Mouse (Mus musculus): ENCODE results near the gene Arhgap32.

The Arhgap32 gene

DNA sequence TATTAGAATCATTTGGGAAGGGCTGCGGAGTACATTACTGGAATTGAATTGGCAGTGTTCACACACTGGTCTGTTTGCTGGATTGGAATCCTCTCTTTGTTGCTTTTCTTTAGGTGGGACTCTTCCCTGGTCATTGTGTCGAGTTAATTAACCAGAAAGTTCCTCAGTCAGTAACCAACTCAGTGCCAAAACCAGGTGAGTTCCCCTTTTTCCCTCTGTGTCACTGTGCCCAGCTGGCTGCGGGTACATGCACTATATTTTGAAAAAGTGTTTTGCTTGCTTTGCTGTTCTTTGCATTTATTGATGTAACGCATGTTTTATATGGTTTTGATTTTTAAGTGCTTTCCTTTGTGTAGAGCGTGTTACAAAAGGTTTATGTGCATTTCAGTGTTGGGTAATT, 92.1 kb downstream of the Arhgap32 start:
- DNase-seq: no peak

GRCm38 (mm10) chr9:32216820-32217567, 101.1 kb downstream of the Arhgap32 start:
- no peak for DNase-seq

GRCm38 (mm10) chr9:32219400-32219799, 103.5 kb downstream of the Arhgap32 start:
- no peak for DNase-seq

DNA sequence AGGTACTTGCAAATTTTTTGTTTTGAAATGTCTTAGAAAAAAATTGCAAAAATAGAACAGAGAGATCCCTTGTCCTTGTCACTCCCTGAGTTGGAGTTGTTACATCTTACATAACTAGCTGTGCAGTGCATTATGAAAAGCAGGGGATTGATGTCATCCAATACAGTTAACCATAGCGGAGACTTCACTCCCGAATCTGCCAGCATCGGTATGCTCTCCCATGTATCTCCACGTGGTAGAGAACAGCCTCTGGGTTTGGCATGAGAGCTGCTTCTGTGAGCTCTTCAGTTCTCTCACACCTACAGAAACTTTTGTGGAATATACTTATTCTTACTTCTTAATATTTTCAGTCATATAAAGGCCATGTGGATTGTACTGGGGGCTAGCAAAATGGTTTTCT, 106.2 kb downstream of the Arhgap32 start:
- no peak for DNase-seq

DNA sequence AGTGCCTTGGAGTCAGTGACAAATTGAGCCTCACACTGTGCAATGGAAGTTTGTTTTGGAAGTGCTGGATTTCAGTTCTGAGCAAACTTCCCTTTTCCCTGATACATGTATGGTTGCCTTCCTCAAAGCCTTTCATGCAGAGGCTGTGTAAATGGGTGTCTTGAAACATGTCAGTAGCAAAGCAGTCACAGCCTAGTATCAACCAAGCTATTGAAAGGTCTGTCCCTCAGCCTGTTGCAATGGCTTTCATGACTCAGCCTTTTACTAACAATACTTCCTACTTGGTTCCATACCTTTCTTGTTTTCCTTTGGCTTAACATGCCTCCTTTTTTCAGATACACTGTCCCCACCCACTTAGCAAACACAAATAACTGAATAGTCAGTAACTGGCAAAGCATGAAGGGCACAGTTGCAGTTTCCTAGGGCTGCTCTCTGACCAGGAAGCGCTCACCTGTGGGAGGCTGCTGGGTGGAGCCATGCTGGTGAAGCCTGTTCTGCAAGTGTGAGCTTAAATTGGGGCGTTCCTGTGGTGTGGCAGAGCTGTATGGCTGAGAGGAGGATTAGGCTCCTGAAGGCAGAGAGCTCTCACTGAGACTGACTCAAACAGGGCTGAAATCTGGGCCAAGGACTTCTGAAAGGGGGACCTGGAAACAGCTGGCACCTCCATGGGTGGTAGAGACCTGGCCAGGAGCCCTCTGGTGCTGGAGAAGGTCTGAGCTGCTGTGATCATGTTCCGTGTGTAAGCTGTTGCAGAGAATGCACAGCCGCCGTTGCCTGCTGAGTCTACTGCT, 108.0 kb downstream of the Arhgap32 start:
- no peak for DNase-seq

- no peak for DNase-seq
Observed at GRCm38 (mm10) chr9:32224937-32225336, 109.0 kb downstream of the Arhgap32 start.

- no peak for DNase-seq
Observed at GRCm38 (mm10) chr9:32225584-32225983, 109.6 kb downstream of the Arhgap32 start.

DNA sequence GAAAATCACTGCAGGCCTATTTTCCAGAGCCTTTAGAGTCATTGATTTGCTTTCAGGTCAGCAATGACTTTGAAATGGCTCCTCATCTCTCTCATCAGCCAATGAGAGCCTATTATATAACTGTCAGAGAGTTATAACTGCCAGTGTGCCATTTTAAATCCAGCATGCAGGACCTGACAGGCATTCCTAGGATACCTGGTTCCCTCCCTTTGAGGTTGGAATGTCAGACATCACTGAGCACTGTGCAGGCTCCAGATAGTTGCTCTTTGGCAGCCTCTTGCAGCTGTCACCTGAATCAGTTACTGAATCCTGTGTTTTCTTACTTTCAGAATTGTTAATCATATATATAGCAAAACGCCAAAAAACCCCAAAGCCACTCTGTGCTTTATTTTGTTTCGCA, 111.1 kb downstream of the Arhgap32 start:
- DNase-seq: no peak

DNA sequence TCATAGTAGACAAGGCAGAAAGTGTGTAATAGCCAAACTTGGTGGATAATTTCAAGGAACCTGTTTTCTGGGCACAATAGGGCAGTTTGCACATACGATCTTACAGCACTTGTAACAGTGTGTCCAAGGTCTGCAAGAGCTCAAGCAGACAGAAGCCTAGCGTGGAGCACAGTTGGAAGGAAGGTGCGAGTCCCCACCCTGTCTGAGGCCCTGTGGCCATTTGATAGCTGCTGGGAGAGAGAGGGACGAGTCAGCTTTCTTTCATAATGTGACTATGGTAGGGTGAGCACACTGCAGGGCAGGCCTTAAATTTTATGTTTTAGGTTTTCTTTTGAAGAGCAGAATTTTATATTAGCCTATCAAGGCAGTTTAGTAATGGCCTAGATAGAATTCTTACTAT, 117.7 kb downstream of the Arhgap32 start:
- no peak for DNase-seq

DNA sequence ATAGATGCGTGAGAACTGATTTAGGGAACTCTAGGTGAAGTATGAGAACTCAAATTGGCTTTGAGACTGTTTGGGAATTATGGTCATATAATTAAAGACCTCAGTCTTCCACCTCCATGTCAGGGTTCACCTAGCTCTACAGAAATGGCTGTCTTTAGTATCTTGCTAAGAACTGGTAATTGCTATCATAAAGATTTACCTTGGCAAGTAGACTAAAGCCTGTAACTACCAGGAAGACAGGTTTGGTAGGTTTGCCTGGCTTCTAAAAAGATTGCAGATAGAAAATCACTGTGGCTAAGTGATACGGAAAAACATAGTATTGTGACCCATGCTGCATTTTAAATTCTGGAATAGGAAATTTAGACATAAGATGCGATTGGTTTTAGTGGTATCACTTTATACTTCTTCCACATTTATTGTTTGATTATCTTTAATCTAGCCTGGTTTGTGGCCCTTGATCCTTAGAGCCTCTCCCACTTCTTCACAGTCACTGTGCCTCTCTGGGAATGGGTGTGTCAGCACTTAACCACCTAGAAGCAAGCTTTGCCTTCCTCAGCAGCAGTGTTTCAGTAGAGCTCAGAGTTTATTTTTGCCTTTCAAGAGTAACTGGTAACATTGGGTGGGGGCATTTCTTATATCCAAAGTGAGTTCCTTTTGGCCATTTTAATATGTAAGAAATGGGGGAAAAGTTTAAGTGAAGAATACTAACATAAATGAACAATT, 119.0 kb downstream of the Arhgap32 start:
- DNase-seq: no peak

DNA sequence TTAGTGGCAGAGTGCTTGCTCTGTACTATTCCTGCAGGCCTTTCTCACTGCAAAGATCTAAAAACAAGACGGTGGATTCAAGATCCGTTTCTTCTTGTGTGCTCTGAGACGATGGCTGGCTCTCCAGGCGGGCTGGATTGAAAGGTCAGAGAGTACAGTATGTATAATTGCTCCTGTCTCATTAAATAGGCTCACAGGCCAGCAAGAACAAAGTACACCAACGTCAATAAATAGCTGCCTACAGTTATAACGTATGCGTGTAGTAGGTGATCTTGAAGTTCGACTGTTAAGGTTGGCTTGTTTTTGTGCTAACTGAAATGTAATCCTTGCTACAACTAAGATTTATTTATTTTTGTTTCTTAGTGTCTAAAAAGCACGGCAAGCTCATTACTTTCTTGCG, 123.0 kb downstream of the Arhgap32 start:
- DNase-seq: no peak

GRCm38 (mm10) chr9:32239427-32239826, 123.5 kb downstream of the Arhgap32 start:
- DNase-seq: no peak

DNA sequence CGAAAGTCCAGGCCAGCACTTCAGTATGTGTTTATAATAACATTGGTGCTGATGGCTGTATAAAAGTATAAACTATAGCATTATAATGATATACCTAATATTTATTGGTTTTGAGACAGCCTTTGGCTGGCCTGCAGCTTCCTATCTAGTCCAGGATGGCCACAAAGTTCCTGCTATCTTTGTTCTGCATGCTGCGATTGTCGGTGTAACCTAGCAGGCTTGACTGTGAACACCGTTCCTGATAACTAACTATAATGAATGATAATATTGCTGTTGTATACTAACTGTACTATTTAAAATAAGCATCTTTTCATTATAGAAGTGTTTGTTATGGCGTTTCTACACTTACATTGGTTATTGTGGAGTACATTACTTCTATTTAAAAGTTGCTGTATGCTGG, 124.5 kb downstream of the Arhgap32 start:
- no peak for DNase-seq

- no peak for DNase-seq
Observed at GRCm38 (mm10) chr9:32241637-32242199, 125.8 kb downstream of the Arhgap32 start.

DNA sequence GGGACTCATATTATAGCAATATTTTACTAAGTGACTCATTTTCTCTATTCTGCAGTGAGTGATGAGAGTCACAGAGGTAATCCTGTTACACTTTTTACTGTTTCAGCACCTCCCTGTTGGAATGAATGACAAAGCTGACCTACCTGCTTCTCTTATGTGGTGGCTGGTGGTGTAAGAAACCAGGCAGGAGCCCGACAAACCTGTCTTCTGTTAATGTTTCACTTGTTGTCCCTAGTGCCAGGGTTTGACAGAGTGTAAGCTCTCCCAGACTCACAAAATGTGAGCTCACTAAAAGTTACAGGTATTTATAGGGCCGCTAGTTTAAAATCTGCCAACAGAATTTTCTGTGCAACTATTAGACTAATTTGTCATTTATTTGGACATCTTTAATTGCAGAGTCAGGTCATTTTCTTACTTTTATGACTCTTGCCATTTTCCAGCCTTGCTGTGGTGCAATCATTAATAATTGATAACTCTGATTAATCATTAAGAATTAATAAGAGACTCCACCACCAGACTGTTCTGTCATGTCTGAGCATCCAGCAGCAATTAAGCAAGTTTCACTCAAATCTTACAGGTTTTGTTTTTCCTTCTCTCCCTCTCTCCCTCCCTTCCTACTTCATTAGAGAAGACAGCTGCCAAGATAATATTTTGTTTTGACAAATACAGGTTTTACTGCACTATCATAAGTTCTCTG, 127.1 kb downstream of the Arhgap32 start:
- no peak for DNase-seq

DNA sequence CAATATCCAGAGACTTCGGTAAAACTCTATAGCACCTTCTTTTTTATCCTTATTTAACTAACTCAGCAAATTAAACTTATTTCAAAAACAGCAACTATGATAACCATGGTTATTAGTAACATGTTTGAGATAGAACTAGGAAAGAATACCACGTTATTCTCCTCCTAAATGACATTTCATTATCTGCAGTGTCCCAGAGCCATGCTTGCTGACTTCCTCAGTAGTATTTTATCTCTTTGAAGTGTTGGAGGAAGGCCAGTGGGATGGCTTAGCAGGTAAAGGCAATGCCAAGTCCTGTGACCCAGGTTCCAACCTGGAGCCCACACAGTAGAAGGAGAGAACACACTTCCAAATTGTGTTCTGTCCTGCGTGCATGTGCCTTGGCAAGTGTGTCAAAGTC, 129.3 kb downstream of the Arhgap32 start:
- no peak for DNase-seq

DNA sequence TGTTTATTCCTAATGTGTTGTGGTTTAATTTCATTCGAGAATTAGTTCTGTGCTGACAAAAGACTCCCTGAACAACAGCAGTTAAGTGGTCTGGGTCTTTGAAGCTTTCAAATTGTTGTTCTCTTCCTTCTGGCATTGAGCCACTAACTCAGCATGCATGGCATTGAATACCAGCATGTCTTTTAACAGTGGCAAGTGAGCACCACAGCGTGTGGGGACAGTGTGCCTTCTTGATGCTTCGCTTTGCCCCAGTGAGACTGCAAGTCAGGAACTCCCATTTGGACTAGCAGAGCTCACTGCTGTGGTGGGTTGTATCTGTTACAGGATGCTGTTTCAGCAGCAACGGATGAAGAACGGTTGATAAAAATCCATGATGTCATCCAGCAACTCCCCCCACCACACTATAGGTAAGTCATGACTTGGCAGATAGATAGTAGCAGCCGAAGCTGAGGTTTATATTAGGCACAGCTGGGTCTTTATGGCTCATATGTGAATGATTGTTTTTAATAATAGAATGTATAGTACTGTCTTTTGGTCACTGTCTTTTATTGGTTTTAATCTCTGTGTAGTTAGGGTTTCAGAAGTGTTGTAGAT, 130.3 kb downstream of the Arhgap32 start:
- DNase-seq: no peak

GRCm38 (mm10) chr9:32250486-32250885, 134.6 kb downstream of the Arhgap32 start:
- no peak for DNase-seq

DNA sequence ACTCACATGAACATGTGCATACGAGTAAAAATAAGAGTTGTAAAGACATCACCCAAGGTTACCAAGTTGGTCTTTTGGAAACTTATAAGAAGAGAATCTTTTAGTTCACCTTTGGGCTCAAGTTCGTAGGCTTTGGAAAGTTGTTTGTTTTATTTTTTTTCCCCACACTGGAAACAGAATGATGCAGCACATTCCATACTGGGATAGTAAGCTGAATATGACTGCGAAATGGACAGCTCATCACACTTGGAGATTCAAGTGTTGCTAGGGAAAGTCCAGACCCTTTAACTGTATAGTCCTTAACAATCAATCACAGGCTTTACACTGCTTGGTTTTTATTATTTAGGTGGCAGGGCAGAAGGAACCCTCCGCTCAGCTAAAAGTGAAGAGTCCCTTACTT, 137.8 kb downstream of the Arhgap32 start:
- no peak for DNase-seq

DNA sequence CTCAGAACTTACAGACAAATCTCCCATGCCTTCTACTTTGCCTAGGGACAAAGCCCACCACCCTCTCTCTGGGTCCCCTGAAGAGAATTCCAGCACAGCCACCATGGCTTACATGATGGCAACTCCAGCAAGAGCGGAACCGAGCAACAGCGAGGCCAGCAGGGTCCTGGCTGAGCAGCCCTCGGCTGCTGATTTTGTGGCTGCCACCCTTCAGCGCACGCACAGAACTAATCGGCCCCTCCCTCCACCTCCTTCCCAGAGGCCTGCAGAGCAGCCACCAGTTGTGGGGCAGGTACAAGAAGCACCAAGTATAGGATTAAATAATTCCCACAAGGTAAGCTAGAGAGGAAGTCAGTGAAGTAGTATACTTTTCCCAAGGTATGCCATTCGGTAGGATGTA, 141.4 kb downstream of the Arhgap32 start:
- DNase-seq: no peak

- DNase-seq: no peak
Observed at GRCm38 (mm10) chr9:32257882-32258281, 141.9 kb downstream of the Arhgap32 start.

GRCm38 (mm10) chr9:32271896-32272444, 156.0 kb downstream of the Arhgap32 start:
- DNase-seq: peak; percentile 78 to 80

Measured in B cell, adult 2 months (primary cell).